Mouse (Mus musculus) liver, embryonic 11.5 days (tissue): ENCODE measurements at regions not wholly inside any gene's neighbourhood (a gene's known extent, or its start where the extent isn't known, plus 50 kb on each side); places are given as distances from the start of the nearest gene placed in this dataset.

ENCODE experiments used
- ATAC-seq: fragments of 200-750 bp; cut with Nextera tagmentation; replicated peaks from 2 replicates; pipeline ENCODE4 v1.8.0; 2017; ENCODE audit warnings: moderate number of reproducible peaks, mild to moderate bottlenecking, moderate TSS enrichment, moderate library complexity; ENCODE audit not compliant: low FRiP score
- DNase-seq: peaks from one replicate; pipeline ENCODE4 v3.0.0-alpha.2; 2017; ENCODE audit warnings: low spot score
- H3K27ac ChIP-seq: fragments of 300-500 bp; sonication (generic); 2 replicates; pipeline ENCODE4 v1.5.1; 2014; ENCODE audit warnings: mild to moderate bottlenecking, low read depth, low read length, control low read depth
- H3K27me3 ChIP-seq: fragments of 300-500 bp; sonication (generic); replicated peaks from 2 replicates; pipeline ENCODE4 v1.6.1; 2014; ENCODE audit warnings: low read length, mixed read lengths; ENCODE audit not compliant: control insufficient read depth, insufficient read depth
- H3K36me3 ChIP-seq: fragments of 300-500 bp; sonication (generic); 2 replicates; pipeline ENCODE4 v1.6.1; 2014; ENCODE audit warnings: mild to moderate bottlenecking, low read length, moderate library complexity, mixed read lengths; ENCODE audit not compliant: control insufficient read depth, insufficient read depth
- H3K4me1 ChIP-seq: fragments of 300-500 bp; sonication (generic); replicated peaks from 2 replicates; pipeline ENCODE4 v1.6.1; 2014; ENCODE audit warnings: low read length, mixed read lengths; ENCODE audit not compliant: control insufficient read depth, insufficient read depth
- H3K4me2 ChIP-seq: fragments of 300-500 bp; sonication (generic); 2 replicates; pipeline ENCODE4 v1.6.1; 2014; ENCODE audit warnings: mild to moderate bottlenecking, control low read depth, moderate library complexity
- H3K4me3 ChIP-seq: fragments of 300-500 bp; sonication (generic); 2 replicates; pipeline ENCODE4 v1.5.1; 2014; ENCODE audit warnings: low read depth, low read length, control low read depth
- H3K9ac ChIP-seq: fragments of 300-500 bp; sonication (generic); 2 replicates; pipeline ENCODE4 v1.6.1; 2014; ENCODE audit warnings: low read depth, low read length, control low read depth
- H3K9me3 ChIP-seq: fragments of 300-500 bp; sonication (generic); 2 replicates; pipeline ENCODE4 v1.6.1; 2016; ENCODE audit warnings: low read length, inconsistent platforms, mixed read lengths; ENCODE audit not compliant: control insufficient read depth
- WGBS: fragments of 180-500 bp; shearing (Covaris S2); extraction: QIAGEN DNeasy Blood & Tissue Kit; methylation state at CpG from one replicate; pipeline ENCODE4 v1.1.7; 2014; 5-methylcytosine and 5-hydroxymethylcytosine counted together

DNA sequence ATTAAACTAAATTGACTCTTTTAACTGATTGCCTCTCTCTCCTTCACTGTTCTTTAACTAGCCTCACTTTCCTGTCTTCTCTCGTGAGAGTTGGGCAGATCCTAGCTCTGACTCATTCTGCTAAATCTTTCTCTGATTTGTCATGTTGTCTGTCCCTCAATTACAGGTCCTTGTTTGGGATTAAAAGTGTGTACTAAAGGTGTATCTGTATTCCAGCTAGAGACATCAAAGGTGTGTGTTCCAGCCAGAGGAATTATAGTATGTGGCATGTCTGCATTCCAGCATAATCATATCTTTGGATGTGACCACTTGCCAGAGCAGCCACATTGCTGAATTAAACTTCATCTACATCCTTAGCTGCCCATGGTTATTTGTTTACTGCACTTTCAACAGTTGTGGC, 167.5 kb upstream of the Fam83b start:
- H3K4me1 ChIP-seq = no peaks in the 10 kb centered on the region

DNA sequence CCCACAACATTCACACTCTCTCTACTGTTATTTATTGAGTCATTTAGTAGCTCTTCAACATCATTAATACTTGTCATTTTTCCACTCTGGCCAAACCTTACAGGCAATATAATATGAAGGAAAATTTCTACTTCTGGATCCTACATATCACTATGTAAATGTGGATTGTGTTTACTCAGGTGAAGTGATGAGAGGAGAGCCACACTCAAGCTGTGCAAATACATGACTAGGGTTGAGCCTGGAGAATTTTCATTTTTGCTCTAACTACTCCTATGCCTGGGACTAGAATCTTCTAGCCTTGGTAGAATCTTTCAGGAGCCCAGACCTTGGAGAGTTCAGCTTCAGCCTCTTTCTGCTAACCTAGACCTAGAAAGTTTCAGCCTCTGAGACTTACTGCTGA, 166.9 kb upstream of the Fam83b start:
- H3K4me2 ChIP-seq = no peak overlapping the region
- no peak for ATAC-seq
- no peaks in the 10 kb centered on the region for H3K4me1 ChIP-seq
- no peak for DNase-seq
- H3K4me3 ChIP-seq = no peak overlapping the region
- no peaks in the 10 kb centered on the region for H3K27me3 ChIP-seq
- no peak overlapping the region for H3K9ac ChIP-seq
- no peaks in the 10 kb centered on the region for H3K9me3 ChIP-seq
- no peaks in the 10 kb centered on the region for H3K36me3 ChIP-seq
- H3K27ac ChIP-seq = no peak overlapping the region

More for the DNA sequence above, 167.5 kb upstream of the Fam83b start:
- DNase-seq (no peak), ATAC-seq (no peak)
- H3K27me3 ChIP-seq = no peaks in the 10 kb centered on the region
- no peaks in the 10 kb centered on the region for H3K36me3 ChIP-seq
- H3K27ac ChIP-seq = no peak overlapping the region
- H3K4me3 ChIP-seq = no peak overlapping the region
- H3K9me3 ChIP-seq = no peaks in the 10 kb centered on the region
- no peak overlapping the region for H3K9ac ChIP-seq
- no peak overlapping the region for H3K4me2 ChIP-seq
- WGBS = 79% methylated on average over 1 of the region's 1 CpGs

DNA sequence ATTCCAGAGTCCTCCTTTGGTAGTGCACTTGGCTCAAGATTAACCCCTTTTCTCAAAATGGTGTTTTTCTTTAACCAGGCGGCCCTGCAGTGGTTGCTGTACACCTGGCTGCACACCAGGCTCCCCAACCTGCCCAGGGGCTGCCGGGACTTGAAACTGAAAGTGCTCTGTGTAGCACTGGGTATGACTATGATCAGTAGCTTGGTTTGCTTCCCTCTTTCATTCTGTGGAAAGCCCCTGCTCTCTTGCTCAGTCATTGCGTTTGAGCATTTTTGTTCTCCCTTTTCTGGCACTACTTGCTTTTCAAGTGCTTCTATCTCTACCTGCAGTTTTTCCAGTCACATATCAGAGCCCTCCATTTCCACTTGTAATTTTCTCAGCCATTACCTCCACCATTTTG, 156.0 kb upstream of the Fam83b start:
- no peaks in the 10 kb centered on the region for H3K36me3 ChIP-seq
- H3K27ac ChIP-seq = no peak overlapping the region
- no peak overlapping the region for H3K9ac ChIP-seq
- no peaks in the 10 kb centered on the region for H3K9me3 ChIP-seq
- 78% methylated on average over 3 of the region's 3 CpGs for WGBS
- H3K27me3 ChIP-seq = no peaks in the 10 kb centered on the region
- no peak for ATAC-seq
- DNase-seq = no peak
- H3K4me1 ChIP-seq = no peaks in the 10 kb centered on the region
- no peak overlapping the region for H3K4me2 ChIP-seq
- H3K4me3 ChIP-seq = no peak overlapping the region

DNA sequence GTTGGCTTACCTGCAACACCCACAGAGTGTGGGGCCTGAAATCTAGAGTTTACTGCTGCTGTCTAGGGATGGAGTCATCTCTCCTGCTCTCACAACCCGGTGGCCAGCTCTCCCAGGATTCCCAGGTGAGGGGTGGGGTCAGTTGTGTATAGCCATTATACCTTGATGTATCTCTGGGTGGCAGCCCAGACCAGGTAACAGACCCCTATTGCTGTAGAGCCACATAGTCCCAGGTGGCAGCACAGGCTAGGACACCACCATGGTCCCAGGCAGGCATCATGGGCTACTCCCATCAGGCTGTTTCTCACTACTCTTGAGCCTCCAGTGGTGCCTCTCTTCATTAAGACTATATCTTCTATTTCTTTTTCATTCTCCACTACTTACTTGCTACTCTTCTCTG, 148.9 kb upstream of the Fam83b start:
- H3K9me3 ChIP-seq = no peaks in the 10 kb centered on the region
- no peak overlapping the region for H3K9ac ChIP-seq
- no peaks in the 10 kb centered on the region for H3K27me3 ChIP-seq
- H3K4me3 ChIP-seq = no peak overlapping the region
- no peaks in the 10 kb centered on the region for H3K4me1 ChIP-seq
- ATAC-seq (no peak), DNase-seq (no peak)
- no peak overlapping the region for H3K27ac ChIP-seq
- no peaks in the 10 kb centered on the region for H3K36me3 ChIP-seq
- H3K4me2 ChIP-seq = no peak overlapping the region
- 67% methylated on average over 1 of the region's 1 CpGs for WGBS

DNA sequence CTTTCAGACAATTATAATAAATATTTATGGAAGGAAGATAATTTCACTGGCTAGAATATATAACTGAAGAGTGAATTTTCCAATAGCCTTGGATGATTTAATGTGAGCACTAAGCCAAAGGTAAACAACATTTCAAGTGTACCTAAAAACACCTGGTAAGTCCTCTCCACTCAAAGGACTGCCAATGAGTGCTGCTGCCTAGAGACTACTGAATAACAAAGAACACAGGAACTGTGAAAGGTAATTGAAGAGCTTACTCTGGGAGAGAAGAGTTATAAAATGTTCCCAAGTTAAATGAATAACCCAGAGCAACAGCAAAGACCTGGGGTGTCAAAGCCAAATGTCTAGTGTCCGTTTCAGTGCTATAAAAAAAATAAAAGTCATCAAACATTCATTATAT, 139.5 kb upstream of the Fam83b start:
- Histone ChIP-seq H3K27me3 (no peaks in the 10 kb centered on the region), H3K4me3 (no peak overlapping the region), H3K27ac (no peak overlapping the region), H3K4me2 (no peak overlapping the region), H3K9ac (no peak overlapping the region), H3K4me1 (no peaks in the 10 kb centered on the region), H3K36me3 (no peaks in the 10 kb centered on the region), H3K9me3 (no peaks in the 10 kb centered on the region)
- DNase-seq = no peak
- no peak for ATAC-seq
- 69% methylated on average over 1 of the region's 1 CpGs for WGBS

DNA sequence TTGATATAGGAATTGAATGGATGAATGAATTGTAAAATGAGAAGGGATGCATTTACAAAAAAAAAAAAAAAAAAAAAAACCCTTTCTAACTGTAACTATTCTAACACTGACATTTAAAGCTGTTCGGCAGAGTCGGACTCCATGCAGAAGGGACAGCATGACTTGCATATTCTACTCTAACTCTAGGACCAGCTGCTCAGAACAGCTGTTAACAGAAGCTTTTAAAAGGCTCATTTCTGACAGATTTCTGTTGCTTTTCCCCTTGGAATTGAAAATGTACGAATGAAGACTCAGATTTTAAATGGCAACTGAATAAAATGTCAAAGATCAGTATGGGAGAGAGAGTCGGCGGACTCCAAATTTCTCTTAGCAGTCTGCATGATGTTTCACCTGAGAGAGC, 138.9 kb upstream of the Fam83b start:
- Histone ChIP-seq H3K9me3 (no peaks in the 10 kb centered on the region), H3K27me3 (no peaks in the 10 kb centered on the region), H3K27ac (no peak overlapping the region), H3K9ac (no peak overlapping the region), H3K4me2 (no peak overlapping the region), H3K36me3 (no peaks in the 10 kb centered on the region), H3K4me3 (no peak overlapping the region), H3K4me1 (no peaks in the 10 kb centered on the region)
- no peak for DNase-seq
- 78% methylated on average over 5 of the region's 5 CpGs for WGBS
- ATAC-seq = no peak

DNA sequence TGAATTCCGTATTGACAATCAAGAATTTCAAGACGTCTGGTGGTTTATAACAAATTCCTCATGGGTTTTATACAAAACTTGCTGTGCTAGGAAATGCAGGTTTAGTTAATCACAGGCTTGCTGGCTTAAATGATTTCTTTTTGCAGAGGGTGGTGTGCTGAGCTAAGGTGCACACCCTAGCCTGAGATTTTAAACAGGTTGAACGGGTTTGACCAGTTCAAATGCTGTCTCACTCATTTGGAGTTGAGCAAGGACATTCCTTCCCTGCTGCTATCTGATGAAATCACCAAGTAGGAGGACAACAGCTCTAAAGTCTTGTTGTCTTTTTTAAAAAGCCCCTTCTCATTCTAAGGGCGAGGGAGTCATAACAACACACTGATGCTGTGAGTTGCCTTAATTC, 128.6 kb upstream of the Fam83b start:
- Histone ChIP-seq H3K36me3 (no peaks in the 10 kb centered on the region), H3K9ac (no peak overlapping the region), H3K4me3 (no peak overlapping the region), H3K9me3 (no peaks in the 10 kb centered on the region), H3K4me2 (no peak overlapping the region), H3K27ac (no peak overlapping the region), H3K4me1 (no peaks in the 10 kb centered on the region), H3K27me3 (no peaks in the 10 kb centered on the region)
- ATAC-seq (no peak), DNase-seq (no peak)
- 64% methylated on average over 4 of the region's 4 CpGs for WGBS

DNA sequence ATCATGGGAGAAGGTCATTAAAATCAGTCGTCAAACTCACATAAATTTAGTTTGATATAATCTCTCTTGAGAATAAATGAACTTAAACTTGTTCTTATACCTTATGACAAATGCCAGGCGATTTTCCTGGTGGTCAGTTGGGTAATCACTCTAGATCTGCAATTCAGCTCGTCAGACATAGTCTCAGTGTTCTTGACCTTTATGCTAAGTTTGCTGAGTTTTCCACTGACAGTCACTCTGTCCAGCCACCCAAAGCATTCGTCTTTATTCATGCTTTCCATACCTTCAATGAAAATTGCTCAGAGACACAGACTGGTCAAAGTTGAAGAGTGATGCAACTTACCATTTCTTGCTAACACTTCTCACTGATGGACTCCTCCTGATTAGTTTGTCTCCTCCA, 126.1 kb upstream of the Fam83b start:
- no peaks in the 10 kb centered on the region for H3K36me3 ChIP-seq

DNA sequence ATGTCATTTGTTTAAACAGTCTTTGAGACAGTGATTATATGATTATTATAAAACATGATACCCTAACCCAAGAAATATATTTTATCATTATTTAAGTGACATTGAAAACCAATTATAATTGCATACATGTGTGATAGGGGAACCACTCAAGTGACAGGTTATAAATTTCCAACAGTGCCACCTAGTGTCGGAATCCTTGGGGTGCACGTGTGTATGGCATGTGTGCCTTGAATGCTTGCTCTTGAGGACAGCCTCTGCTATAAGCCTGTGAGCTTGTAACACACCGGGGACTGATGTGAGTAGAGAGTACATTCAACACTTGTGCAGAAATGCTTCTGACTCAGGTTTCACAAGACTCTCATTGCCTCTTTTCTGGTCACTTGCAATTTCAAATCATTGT, 93.9 kb upstream of the Fam83b start:
- H3K9me3 ChIP-seq = no peaks in the 10 kb centered on the region
- H3K4me2 ChIP-seq = no peak overlapping the region
- H3K27ac ChIP-seq = no peak overlapping the region
- DNase-seq (no peak), ATAC-seq (peak; percentile 79)
- no peaks in the 10 kb centered on the region for H3K4me1 ChIP-seq
- H3K36me3 ChIP-seq = no peaks in the 10 kb centered on the region
- WGBS = 20% methylated on average over 3 of the region's 3 CpGs
- no peaks in the 10 kb centered on the region for H3K27me3 ChIP-seq
- no peak overlapping the region for H3K9ac ChIP-seq
- H3K4me3 ChIP-seq = no peak overlapping the region

More for the DNA sequence above, 126.1 kb upstream of the Fam83b start:
- WGBS = 61% methylated on average over 4 of the region's 4 CpGs
- Histone ChIP-seq H3K4me1 (no peaks in the 10 kb centered on the region), H3K4me2 (no peak overlapping the region), H3K27me3 (no peaks in the 10 kb centered on the region), H3K9ac (no peak overlapping the region), H3K4me3 (no peak overlapping the region), H3K27ac (no peak overlapping the region), H3K9me3 (no peaks in the 10 kb centered on the region)
- ATAC-seq = no peak
- no peak for DNase-seq
